Mouse (Mus musculus) limb, embryonic 11.5 days (tissue): Measurements from ENCODE around the gene Syne2. TPM values are rescaled to one million over a fixed set of nuclear protein-coding genes. Genes with fewer than 3 reads are reported as not detected.

ENCODE experiments used
- ATAC-seq: fragments of 200-750 bp; cut with Nextera tagmentation; 2 replicates; pipeline ENCODE4 v1.8.0; 2017; ENCODE audit warnings: low read depth; ENCODE audit not compliant: insufficient number of reproducible peaks, low FRiP score, low TSS enrichment
- DNase-seq: peaks from one replicate; pipeline ENCODE4 v3.0.0-alpha.2; 2015; ENCODE audit warnings: low spot score
- H3K27ac ChIP-seq: fragments of 300-500 bp; sonication (generic); replicated peaks from 2 replicates; pipeline ENCODE4 v1.5.1; 2014; ENCODE audit warnings: low read depth, mild to moderate bottlenecking, low read length
- H3K27me3 ChIP-seq: fragments of 300-500 bp; sonication (generic); 2 replicates; pipeline ENCODE4 v1.6.1; 2014; ENCODE audit warnings: mild to moderate bottlenecking, low read length, mixed read lengths; ENCODE audit not compliant: control insufficient read depth, insufficient read depth
- H3K36me3 ChIP-seq: fragments of 300-500 bp; sonication (generic); 2 replicates; pipeline ENCODE4 v1.6.1; 2014; ENCODE audit warnings: mild to moderate bottlenecking, low read length, moderate library complexity, mixed read lengths; ENCODE audit not compliant: control insufficient read depth, insufficient read depth
- H3K4me1 ChIP-seq: fragments of 300-500 bp; sonication (generic); 2 replicates; pipeline ENCODE4 v1.6.1; 2014; ENCODE audit warnings: low read length, mixed read lengths; ENCODE audit not compliant: control insufficient read depth, insufficient read depth
- H3K4me2 ChIP-seq: fragments of 300-500 bp; sonication (generic); 2 replicates; pipeline ENCODE4 v1.6.1; 2014; ENCODE audit warnings: low read depth, mild to moderate bottlenecking, moderate library complexity; ENCODE audit not compliant: severe bottlenecking
- H3K4me3 ChIP-seq: fragments of 300-500 bp; sonication (generic); 2 replicates; pipeline ENCODE4 v1.5.1; 2014; ENCODE audit warnings: low read depth, low read length
- H3K9ac ChIP-seq: fragments of 300-500 bp; sonication (generic); 2 replicates; pipeline ENCODE4 v1.6.1; 2014; ENCODE audit warnings: mild to moderate bottlenecking, low read length
- H3K9me3 ChIP-seq: fragments of 300-500 bp; sonication (generic); 2 replicates; pipeline ENCODE4 v1.6.1; 2016; ENCODE audit warnings: low read length; ENCODE audit not compliant: control insufficient read depth
- WGBS: fragments of 180-500 bp; shearing (Covaris S2); extraction: QIAGEN DNeasy Blood & Tissue Kit; methylation state at CpG from one replicate; pipeline ENCODE4 v1.1.7; 2014; 5-methylcytosine and 5-hydroxymethylcytosine counted together
- polyA plus RNA-seq: library from polyadenylated mRNA; unstranded; fragments of >200 nt; fragmentation: Nextera tagmentation; extraction: Ambion mirVana; gene quantifications from 2 replicates; pipeline ENCODE4 v1.2.1, GENCODE M21; 2014

Gene Syne2
- polyA plus RNA-seq, 1 experiment from 2014 or later = 96.6 TPM

DNA sequence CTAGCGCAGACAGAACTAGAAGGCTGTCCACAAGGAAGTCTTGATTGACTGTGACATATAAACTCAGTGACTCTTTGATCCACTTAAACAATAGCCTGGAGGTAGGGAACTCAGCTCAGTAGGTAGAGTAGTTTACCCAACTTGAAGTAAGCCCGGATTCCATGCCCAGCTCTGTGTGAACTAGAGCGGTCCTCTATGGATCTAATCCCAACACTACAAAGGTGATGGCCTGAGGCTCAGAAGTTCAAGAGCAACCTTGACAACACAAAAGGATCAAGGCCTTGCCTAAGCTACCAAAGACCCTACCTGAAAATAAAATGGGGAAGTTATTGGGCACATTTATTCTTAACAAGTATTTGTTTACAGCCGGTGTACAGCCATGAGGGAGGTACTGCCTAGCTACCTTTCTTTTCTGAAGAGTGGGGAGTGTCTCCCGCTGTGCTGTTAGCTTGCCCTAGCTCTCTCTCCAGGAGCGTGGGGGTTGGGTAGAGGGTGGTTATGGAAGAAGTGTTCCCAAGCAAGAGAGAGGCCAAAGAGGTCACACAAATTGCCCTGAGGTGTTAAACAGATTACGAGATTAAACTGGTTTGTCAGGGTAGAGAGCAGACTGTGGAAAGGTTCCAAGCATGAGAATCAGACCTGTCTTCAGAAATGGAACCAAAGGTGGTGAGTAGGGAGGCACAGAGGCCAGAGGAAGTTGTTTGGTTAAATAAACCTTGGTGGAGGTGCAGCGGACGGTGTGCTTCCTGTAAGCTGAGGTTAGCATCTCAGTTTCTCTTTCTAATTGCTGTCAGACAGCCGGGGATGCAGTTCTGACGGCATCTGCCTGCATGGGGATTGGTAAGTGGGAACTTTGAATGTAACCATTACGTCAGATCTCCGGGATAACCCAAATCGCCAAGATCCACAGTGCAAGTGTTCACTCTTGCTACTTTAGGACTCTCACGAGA lies 268.3 kb downstream of the Syne2 start:
- H3K4me2 ChIP-seq = no peak overlapping the region
- no peaks in the 10 kb centered on the region for H3K27me3 ChIP-seq
- ATAC-seq (no peak), DNase-seq (no peak)
- no peak overlapping the region for H3K9ac ChIP-seq
- peaks cover 14% of the 10 kb centered on the region; the same call in 1 of the 2 replicates for H3K36me3 ChIP-seq
- H3K4me3 ChIP-seq = no peak overlapping the region
- H3K9me3 ChIP-seq = no peaks in the 10 kb centered on the region
- 65% methylated on average over 15 of the region's 15 CpGs for WGBS
- no peak overlapping the region for H3K27ac ChIP-seq
- H3K4me1 ChIP-seq = peaks cover 14% of the 10 kb centered on the region

- Histone ChIP-seq H3K4me1 (peaks cover 8% of the 10 kb centered on the region), H3K4me3 (no peak overlapping the region), H3K4me2 (no peak overlapping the region), H3K9ac (no peak overlapping the region), H3K36me3 (peaks cover 14% of the 10 kb centered on the region; the same call in 1 of the 2 replicates), H3K9me3 (no peaks in the 10 kb centered on the region), H3K27me3 (no peaks in the 10 kb centered on the region), H3K27ac (no peak overlapping the region)
- no peak for DNase-seq
- ATAC-seq = no peak
- 83% methylated on average over 13 of the region's 13 CpGs for WGBS
Measured at GRCm38 (mm10) chr12:76087025-76087424, 269.1 kb downstream of the Syne2 start.

GRCm38 (mm10) chr12:76092789-76093466 lies 275.0 kb downstream of the Syne2 start:
- Histone ChIP-seq H3K9me3 (no peaks in the 10 kb centered on the region), H3K27ac (no peak overlapping the region), H3K4me1 (no peaks in the 10 kb centered on the region), H3K4me3 (no peak overlapping the region), H3K36me3 (peaks cover 10% of the 10 kb centered on the region; the same call in 1 of the 2 replicates), H3K9ac (no peak overlapping the region), H3K27me3 (no peaks in the 10 kb centered on the region), H3K4me2 (no peak overlapping the region)
- ATAC-seq = no peak
- DNase-seq = no peak
- 92% methylated on average over 11 of the region's 11 CpGs for WGBS

GRCm38 (mm10) chr12:76093613-76094588 lies 276.0 kb downstream of the Syne2 start:
- Histone ChIP-seq H3K9me3 (no peaks in the 10 kb centered on the region), H3K9ac (no peak overlapping the region), H3K4me2 (no peak overlapping the region), H3K4me3 (no peak overlapping the region), H3K27ac (no peak overlapping the region), H3K36me3 (peaks cover 7% of the 10 kb centered on the region; the same call in 1 of the 2 replicates), H3K4me1 (no peaks in the 10 kb centered on the region), H3K27me3 (no peaks in the 10 kb centered on the region)
- DNase-seq (no peak), ATAC-seq (no peak)
- WGBS = 94% methylated on average over 15 of the region's 15 CpGs

DNA sequence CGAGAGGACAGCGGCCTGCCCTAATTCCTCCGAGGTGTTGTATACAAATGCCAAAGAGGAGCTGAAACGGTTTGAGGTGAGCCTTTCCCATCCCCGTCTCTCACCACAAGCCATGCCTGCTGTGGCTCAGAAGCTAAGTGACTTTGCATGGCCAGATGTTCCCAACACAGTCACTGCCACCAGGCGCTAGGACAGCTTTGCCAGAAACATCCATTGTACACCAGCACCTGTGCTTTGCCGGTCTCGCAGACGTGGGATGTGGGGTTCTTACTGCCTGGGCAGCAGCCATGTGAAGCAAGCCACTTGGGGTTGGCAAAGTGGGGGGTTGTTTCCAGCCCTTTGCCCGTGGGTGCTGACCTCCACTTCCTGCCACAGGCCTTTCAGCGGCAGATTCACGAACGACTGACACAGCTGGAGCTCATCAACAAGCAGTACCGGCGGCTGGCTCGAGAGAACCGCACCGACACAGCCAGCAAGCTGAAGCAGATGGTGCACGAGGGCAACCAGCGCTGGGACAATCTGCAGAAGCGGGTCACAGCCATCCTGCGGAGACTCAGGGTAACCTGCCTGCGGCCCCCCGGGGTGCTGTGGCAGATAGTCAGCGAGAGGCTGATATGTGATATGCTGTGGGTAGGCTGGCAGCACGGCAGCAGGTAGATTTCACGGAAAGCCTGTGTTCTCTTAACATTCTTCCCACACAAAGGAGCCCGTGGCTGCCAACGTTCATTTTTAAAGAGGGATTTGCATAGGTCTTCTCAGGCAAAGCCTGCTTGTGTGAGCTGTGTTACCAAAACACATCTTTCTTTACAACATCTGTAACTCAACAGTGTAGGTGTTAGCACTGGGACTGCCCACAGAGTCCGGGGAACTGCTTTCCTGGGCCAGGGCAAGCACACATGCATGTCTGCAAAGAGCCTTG lies 277.4 kb downstream of the Syne2 start:
- Histone ChIP-seq H3K4me1 (no peaks in the 10 kb centered on the region), H3K4me2 (no peak overlapping the region), H3K9me3 (no peaks in the 10 kb centered on the region), H3K9ac (no peak overlapping the region), H3K4me3 (no peak overlapping the region), H3K27me3 (no peaks in the 10 kb centered on the region), H3K36me3 (peaks cover 13% of the 10 kb centered on the region; the same call in 1 of the 2 replicates), H3K27ac (no peak overlapping the region)
- ATAC-seq (no peak), DNase-seq (no peak)
- WGBS = 55% methylated on average over 30 of the region's 30 CpGs

GRCm38 (mm10) chr12:76102621-76103020 lies 284.7 kb downstream of the Syne2 start:
- peaks cover 27% of the 10 kb centered on the region; the same call in 1 of the 2 replicates for H3K36me3 ChIP-seq
- H3K4me3 ChIP-seq = no peak overlapping the region
- H3K27ac ChIP-seq = no peak overlapping the region
- no peak for DNase-seq
- H3K9me3 ChIP-seq = no peaks in the 10 kb centered on the region
- 95% methylated on average over 12 of the region's 12 CpGs for WGBS
- no peak overlapping the region for H3K4me2 ChIP-seq
- no peak overlapping the region for H3K9ac ChIP-seq
- no peaks in the 10 kb centered on the region for H3K4me1 ChIP-seq
- ATAC-seq = no peak
- H3K27me3 ChIP-seq = no peaks in the 10 kb centered on the region

DNA sequence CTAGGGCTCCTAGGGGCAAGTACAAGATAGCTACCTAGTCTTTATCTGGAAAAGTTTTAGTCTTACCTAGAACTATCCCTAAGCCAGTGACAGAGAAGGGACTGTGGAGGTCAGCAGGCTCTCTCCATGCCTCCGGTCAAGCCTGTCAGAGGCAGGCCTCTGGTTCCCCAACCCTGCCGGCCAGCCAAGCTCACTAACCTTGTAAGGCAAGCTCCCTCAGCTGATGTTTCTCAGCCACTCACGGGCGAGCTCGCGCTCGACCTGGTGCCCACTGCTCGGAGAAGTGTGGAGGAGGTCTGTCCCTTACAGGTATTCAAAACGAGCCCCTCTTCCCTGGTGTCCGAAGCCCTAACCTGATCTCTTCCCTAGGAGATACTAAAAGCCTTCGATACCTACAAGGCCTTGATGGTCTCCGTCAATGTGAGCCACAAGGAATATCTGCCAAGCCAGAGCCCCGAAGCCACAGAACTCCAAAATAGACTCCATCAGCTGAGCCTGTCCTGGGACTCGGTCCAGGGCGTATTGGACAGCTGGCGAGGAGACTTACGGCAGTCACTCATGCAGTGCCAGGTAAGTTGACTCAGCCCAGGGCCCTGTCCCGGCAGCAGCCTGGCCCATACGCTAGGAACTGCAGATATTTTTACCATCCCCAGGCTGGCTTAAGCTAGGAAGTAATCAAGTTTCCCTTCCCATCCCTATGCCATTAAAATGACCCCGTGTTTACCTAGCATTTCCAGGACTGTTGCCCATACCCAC lies 286.8 kb downstream of the Syne2 start:
- no peaks in the 10 kb centered on the region for H3K27me3 ChIP-seq
- H3K27ac ChIP-seq = no peak overlapping the region
- no peak overlapping the region for H3K9ac ChIP-seq
- peaks cover 29% of the 10 kb centered on the region; the same call in 1 of the 2 replicates for H3K36me3 ChIP-seq
- no peak for ATAC-seq
- WGBS = 92% methylated on average over 20 of the region's 20 CpGs
- H3K4me1 ChIP-seq = no peaks in the 10 kb centered on the region
- no peaks in the 10 kb centered on the region for H3K9me3 ChIP-seq
- H3K4me3 ChIP-seq = no peak overlapping the region
- DNase-seq = no peak
- H3K4me2 ChIP-seq = no peak overlapping the region
